Mouse (Mus musculus): Measurements from ENCODE around the gene Cdc20b. TPM values are rescaled to one million over a fixed set of nuclear protein-coding genes. Genes with fewer than 3 reads are reported as not detected.

Cdc20b gene
- total RNA-seq, 2 experiments from 2014 or later: not detected

- no peak for ATAC-seq (replicated peaks; ENCODE audit: low FRiP score, poor library complexity, severe bottlenecking)
These were observed 12.4 kb upstream of the Cdc20b start for GRCm38 (mm10) chr13:113022467-113022866.

DNA sequence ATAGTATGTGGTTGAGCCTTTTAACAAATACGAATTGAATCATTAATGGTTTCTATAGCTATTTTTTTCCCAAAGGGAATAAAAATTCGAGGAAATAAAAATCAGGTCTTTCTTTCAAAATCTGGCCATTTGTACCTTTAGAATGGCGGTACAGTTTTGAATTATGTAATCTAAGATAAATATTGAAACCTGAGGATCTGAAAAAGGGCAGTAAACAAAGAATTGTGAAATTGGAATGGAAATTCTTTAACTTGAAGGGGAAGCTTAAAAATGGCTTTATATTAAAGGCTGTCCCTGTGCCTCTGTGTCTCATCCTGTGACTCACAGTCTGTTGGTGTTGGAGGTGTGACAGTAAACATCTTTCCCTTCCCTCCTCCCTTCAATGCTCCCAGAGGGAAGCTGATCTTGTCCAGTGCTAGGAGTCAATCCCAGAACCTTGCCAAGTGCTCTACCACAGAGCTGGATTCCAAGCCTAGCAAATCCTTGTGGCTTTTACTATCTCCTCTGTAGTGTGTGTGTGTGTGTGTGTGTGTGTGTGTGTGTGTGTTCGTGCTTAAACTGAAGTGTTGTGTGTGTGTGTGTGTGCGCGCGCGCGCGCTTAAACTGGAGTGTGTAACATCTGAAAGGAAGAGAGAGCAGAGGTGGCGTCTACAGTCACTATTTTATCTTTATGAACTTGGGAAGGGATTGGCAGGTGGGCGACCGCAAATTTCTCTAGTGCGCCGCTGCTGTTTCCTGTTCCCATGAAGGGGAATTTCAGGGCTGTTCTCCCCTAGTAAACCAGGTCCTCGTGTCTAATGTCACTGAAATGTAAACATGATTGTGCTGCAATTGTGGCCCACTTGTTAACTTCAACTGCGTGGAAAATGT is 11.4 kb upstream of the Cdc20b start:
- ATAC-seq (replicated peaks; ENCODE audit: low FRiP score, poor library complexity, severe bottlenecking): no peak

DNA sequence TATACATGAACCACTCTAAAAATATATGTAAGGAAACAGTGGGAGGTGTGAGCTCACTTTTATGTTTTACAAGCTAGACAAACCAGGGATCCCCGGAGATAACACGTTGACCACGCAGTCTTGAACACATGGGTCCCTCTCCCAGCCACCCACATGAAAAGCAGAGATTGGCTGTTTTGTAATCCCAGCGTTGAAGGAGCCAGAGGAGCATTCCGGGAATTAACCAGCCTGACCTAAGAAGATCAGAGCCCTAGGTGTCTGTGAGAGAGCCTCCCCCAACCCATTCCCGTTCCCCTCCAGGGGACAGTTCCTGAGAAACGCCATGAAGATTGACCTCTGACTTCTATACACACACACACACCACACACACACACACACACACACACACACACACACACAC is 3.6 kb upstream of the Cdc20b start:
- no peak for ATAC-seq (replicated peaks; ENCODE audit: low FRiP score, poor library complexity, severe bottlenecking)

DNA sequence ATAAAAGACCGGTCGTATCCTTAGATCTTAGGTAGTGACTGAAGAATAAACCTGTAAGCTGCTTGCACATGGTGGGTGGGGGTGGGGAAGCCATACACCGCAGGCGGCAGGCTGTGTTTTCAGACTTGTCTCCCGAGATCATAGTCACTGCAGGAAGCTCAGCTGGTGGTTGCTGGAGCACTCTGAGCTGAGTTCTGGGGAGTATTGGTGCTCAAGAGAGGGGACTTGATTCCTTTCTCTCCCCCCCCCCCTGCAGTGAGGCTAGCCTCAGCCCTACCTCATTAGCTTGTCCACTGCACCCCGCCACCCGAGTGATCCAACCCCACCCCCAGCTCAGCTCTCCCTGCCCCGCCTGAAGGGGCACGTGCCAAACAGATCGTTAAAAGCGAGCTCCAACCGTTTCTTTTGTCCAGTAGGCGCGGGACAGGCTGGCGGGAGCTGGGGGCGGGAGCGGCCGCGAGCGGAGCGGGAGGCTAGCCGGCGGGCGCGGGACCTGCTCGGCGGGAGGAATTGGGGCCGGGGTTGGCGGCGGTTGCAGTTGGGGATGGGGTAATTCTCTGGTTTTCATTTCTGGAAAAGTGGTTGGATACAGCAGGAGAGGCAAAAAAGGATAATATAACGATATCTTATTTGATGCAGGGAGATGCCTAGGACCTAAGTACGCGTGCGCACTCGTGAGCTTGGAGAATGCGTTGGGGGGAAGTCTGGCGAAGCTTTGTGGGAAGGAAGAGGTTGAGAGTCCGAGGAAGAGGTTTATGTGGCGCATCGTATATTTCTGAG is 2.9 kb upstream of the Cdc20b start:
- no peak for ATAC-seq (replicated peaks; ENCODE audit: low FRiP score, poor library complexity, severe bottlenecking)

GRCm38 (mm10) chr13:113032831-113033230 is 2.1 kb upstream of the Cdc20b start:
- ATAC-seq (replicated peaks; ENCODE audit: low FRiP score, poor library complexity, severe bottlenecking): no peak

GRCm38 (mm10) chr13:113034271-113034886 is 532 bp upstream of the Cdc20b start:
- no peak for ATAC-seq (replicated peaks; ENCODE audit: low FRiP score, poor library complexity, severe bottlenecking)

DNA sequence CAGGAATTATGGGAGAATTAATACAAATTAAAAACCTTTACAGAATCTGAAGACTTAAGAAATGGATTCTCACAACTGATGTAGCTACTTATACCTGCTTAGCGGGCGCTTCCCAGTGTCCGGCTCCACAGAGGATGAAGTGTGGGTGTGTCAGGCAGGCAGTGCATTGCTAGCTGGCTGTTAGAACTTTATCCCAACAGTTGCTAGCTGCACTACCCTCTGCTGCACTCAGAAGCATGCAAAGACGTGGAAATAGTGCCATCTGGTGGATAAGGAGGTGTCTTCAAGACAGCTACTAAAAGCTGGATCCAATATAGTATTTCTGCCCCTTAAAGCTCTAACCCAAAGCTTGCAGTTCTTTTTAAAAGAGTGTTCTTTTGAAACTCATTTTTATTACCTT is 941 bp downstream of the Cdc20b start:
- peak; percentile 77 for ATAC-seq (replicated peaks; ENCODE audit: low FRiP score, poor library complexity, severe bottlenecking)

- no peak for ATAC-seq (replicated peaks; ENCODE audit: low FRiP score, poor library complexity, severe bottlenecking)
These were observed 10.0 kb downstream of the Cdc20b start for GRCm38 (mm10) chr13:113044876-113045275.

- ATAC-seq (replicated peaks; ENCODE audit: low FRiP score, poor library complexity, severe bottlenecking): no peak
These were observed 10.7 kb downstream of the Cdc20b start for GRCm38 (mm10) chr13:113045458-113046110.

GRCm38 (mm10) chr13:113046211-113046883 is 11.4 kb downstream of the Cdc20b start, which contains the start of gene Gpx8:
Gene Gpx8, minus strand, starts transcription at chr13:113046410.
- no peak for ATAC-seq (replicated peaks; ENCODE audit: low FRiP score, poor library complexity, severe bottlenecking)

DNA sequence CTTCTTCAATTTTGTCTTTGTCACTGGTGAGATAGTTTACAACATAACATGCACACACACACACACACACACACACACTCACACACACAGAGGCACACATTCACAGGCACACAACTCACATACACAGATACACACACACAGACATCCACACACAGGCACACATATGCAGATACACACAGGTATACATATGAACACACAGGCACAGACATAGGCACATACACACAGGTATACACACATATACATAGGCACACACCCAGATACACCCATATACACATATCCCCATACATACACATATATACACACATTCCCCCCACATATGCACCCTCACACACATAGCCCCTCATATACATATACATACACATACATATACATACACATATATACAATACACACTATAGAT is 12.1 kb downstream of the Cdc20b start:
- ATAC-seq (replicated peaks; ENCODE audit: low FRiP score, poor library complexity, severe bottlenecking): 0 out of 2 replicates have a peak, but pooled peaks have one; percentile 43

DNA sequence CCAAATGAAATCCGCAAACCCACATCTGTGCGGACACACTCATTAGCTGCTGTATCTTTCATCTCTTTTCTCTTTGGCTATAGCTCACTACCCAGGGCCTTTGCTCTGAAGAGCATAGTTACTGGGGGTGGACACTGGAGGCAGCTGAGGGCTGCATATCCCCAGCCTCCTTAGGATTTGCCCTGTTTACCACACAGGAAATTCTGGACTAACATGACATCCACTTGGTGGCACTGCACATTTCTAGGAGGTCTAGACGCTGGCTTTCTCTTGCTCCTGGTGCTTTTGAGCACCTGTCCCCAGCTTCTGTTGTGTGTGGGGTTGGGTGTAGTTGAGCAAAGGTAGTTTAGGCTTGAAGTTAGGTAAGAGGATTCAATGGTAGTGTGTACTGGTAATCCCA is 12.7 kb downstream of the Cdc20b start:
- ATAC-seq (replicated peaks; ENCODE audit: low FRiP score, poor library complexity, severe bottlenecking): no peak

DNA sequence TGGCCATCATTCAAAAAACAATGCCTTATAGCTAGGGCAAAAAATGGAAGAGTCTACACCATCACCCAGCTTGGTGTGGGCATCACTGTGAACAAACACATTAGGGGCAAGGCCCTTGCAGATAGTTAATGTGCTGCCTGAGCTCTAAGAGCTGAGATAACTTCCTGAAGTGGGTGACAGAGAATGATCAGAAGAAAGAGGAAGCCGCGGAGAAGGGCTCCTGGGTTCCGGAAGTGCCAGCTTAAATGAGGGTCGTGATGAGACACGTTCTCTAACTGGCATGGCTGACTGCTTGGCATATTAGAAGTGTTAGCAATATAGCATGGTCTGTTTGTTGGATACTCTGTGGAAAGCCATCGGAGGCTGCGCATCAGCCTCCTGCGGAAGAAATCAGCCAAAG is 19.3 kb downstream of the Cdc20b start:
- ATAC-seq (replicated peaks; ENCODE audit: low FRiP score, poor library complexity, severe bottlenecking): no peak

- no peak for ATAC-seq (replicated peaks; ENCODE audit: low FRiP score, poor library complexity, severe bottlenecking)
These were observed 20.9 kb downstream of the Cdc20b start for GRCm38 (mm10) chr13:113055826-113056225.

GRCm38 (mm10) chr13:113061746-113062145 is 26.8 kb downstream of the Cdc20b start:
- ATAC-seq (replicated peaks; ENCODE audit: low FRiP score, poor library complexity, severe bottlenecking): no peak

DNA sequence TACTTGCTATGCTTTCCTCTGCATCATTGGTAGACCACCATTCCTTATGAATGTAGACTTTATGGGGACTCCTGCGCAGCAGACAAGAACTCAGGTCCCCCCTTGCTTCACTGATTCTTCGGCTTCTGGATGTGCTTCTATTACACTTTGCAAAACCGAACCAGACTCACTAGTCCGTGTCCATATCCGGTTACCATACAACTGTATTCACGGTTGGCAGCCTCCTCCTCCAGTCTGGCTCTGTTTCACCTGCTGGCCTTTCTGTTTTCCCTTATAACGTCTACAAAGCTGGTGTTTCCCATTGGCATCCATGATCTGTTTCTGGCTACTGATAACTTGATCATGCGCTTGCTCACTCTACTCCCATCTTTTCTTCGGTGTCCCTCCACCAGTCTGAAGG is 29.6 kb downstream of the Cdc20b start:
- no peak for ATAC-seq (replicated peaks; ENCODE audit: low FRiP score, poor library complexity, severe bottlenecking)

DNA sequence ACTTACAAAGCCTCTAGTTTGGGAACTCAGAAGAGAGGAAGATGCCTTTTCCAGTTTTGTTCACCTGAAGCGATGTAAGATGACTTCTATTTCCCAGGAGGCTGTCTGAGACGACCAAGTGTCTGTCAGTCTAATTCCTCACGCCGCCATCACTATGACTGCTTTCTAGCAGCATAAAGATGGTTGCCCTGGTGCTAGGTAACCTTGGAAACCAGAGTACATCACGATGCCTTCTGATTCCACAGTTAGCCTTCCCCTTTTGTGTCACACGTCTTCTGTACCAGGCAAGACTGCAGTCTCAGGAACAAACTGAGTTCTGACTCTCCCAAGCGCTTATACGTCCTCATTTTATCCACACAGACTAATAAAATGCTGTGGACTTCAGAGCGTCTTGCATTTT is 44.1 kb downstream of the Cdc20b start:
- ATAC-seq (replicated peaks; ENCODE audit: low FRiP score, poor library complexity, severe bottlenecking): no peak

- ATAC-seq (replicated peaks; ENCODE audit: low FRiP score, poor library complexity, severe bottlenecking): no peak
These were observed 47.2 kb downstream of the Cdc20b start for GRCm38 (mm10) chr13:113082101-113082500.

DNA sequence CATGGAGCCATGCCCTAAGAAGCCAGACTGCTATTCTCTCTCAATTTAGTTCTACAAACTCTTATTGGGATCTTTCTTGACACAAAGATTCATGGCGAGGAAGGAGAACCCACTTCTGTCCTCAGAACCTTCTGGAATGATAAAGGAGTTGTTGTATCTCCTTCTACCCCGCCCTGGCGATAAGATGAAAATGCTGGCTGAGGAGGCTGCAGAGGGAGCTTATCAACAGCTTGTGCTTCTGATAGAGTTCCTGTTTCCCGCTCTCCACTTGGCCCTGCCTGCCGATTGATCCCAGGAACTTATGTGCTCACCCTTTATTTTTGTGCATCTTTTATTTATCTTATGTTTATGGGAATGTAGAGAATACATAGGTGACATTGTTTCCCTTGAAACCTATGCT is 49.8 kb downstream of the Cdc20b start:
- no peak for ATAC-seq (replicated peaks; ENCODE audit: low FRiP score, poor library complexity, severe bottlenecking)
